Mouse (Mus musculus): ENCODE measurements at regions not wholly inside any gene's neighbourhood (a gene's known extent, or its start where the extent isn't known, plus 50 kb on each side); places are given as distances from the start of the nearest gene placed in this dataset.

DNA sequence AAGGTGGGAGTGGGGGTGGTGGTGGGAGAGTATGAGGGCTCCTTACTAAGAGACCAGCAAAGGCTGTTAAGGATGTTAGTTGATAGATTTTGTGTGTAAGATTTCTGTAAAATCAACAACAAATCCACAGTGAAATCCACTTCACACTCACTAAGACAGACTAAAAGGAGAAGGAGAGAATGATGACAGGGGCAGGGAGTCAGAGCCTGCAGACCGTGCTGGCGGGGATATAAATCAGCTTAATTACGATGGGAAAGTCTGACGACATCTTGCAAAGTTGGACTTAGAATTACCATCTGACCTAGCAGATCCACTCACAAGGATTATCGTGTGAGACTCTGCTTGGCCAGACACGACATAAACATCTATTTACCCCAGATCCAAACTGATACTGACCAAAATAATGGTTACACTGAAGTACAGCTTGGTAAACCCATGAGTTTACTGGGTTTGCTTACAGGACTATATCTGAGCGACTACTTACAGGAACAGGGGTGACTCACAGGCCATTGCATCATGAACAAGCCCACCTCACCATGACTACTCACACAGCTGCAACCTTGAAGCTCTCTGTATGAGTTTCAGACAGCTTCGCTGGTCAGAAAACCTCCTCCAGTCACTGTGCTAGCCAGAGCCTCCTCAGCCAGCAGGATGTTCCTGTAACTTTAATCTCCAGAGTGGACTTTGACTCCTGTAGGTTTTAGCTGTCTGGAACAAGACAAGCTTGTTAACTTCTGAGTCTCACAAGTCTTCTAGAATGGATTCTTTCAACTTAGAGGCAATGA lies 50.5 kb upstream of the Ednra start:
- no peak for DNase-seq

- DNase-seq: no peak
Measured at GRCm38 (mm10) chr8:77775526-77775925, 51.3 kb upstream of the Ednra start.

DNA sequence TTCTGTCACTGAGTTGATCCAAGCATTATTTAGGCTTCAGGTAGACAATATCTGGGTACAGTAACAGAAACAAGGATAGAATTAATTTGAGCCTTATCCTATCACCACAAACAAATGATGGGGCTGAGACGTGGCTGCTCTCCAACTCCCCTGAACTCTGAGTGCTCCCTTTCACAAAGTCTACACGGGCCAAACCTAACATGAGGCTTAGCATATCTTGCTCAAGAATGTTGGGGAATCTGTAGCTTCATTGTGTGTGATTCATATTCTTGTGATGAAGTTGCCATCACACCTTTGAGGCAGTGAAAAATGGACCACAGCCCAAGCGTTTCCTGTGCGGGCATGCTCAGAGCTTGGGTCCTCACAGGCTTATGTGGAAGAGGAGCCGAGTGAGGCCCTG lies 53.3 kb upstream of the Ednra start:
- DNase-seq: no peak

DNA sequence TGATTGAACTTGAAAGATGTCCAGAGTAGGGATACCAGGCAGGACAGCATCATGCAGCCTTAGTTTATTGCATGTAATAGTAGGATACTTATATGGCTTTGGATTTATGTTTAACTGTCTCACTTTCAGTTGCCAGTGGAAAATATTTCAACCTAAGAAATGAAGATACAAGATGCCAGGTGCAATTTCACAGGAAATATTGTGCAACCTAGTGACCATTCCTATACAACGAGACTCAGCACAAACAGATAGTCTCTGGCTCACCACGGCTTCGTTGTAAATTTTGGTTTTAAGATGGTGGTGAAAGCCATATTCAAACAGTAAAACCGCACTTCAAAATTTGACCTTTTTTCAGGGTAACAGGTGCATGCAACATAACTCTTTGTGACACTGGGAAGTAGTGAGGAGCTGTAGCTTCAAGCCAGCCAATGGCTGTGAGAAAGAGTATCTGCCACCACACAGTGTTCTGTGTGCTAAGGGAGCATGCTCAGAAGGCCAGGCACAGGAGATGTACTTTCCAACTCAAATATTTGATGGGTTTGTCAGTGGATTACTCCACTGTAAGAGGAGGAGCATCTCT lies 61.5 kb upstream of the Ednra start:
- DNase-seq: no peak

DNA sequence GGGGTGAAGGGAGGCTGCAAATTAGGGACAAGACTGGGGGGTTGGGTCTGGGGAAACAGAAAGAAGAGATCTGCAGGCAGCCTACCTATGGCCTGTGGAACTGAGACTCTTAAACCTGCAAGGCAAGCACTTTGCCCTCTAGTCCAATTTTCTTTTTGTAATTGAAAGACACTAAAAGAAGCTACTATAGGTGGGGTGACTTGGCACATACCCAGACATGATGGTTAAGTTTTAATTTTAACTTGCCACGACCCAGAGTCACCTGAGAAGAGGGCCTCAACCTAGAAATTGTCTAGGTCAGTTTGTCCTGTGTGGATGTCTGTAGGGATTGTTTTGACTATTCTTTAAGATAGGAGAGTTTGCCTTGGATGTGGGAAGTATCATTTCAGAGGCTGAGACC lies 70.6 kb upstream of the Ednra start:
- no peak for DNase-seq

DNA sequence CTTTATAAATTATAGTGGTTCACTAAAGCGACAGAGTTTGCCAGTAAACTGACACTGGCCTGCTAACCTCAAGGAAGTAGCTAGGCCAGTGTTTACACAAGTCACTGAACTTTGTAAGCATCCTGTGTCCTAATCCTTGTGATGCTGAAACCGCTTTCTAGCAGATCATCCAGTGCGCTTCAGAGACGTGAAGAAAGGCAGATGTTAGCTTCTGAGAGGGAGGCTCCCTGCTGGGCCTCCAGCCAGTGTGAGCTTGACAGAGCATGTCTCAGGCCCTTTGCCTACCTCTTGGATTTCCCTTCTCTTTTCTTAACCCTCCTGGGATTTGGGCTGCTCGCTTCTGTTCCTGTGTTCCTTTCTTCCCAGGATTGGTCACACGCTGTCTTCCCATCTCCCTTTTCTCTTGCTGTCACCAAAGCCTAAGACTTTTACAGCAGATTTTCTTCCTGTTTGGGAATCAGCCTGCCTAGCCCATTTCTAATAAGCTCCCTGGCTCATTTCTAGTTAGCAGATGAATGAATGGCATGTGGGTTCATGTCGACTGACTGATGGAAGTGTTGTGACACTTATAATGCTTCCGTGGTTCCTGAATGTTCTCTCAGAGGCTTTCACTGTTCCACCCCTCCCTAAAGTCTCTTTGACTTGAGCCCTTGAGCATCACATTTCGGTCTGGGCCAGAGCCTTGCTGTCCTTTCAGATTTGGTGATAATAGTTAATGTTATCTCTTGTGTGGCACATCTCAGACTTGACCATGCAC lies 79.1 kb upstream of the Ednra start:
- DNase-seq: no peak

DNA sequence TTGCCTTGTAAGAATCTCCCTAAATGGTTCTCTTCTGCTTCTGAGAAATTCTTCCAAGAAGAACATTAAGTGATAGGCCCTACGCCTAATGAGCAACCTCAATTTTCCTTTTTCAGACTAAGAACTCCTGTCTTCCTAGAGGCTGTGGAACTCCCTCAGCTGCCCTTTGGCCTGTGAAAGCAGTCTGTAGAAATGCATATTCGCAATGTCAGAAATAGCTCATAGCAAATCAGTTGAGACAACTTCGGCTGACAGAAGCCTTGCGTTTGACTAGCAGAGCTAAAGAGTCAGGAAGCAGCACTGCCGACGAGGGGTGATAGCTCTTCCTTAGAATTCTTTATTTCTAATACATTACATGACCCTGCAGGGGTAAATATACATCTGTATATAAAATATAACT lies 80.3 kb upstream of the Ednra start:
- DNase-seq: no peak

- no peak for DNase-seq
Measured at GRCm38 (mm10) chr8:77804956-77805355, 80.7 kb upstream of the Ednra start.

GRCm38 (mm10) chr8:77805657-77806056 lies 81.4 kb upstream of the Ednra start:
- DNase-seq: no peak

- DNase-seq: no peak
Measured at GRCm38 (mm10) chr8:77814796-77815647, 90.8 kb upstream of the Ednra start.

DNA sequence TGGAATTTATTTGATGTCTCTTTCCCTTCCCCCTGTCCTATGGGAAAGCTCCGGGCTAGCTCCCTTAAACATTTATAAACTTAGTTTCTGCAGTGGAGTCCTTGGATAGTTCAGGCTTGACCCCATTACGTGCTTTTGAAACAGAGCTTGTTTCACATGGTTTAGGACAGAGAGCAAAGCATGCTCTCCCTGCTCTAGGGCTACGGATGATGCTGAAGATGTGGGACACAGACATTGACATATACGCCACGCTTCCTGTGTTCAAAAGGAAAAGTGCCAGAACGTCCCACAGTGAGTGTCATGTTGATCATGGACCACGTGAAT lies 91.3 kb upstream of the Ednra start:
- no peak for DNase-seq

DNA sequence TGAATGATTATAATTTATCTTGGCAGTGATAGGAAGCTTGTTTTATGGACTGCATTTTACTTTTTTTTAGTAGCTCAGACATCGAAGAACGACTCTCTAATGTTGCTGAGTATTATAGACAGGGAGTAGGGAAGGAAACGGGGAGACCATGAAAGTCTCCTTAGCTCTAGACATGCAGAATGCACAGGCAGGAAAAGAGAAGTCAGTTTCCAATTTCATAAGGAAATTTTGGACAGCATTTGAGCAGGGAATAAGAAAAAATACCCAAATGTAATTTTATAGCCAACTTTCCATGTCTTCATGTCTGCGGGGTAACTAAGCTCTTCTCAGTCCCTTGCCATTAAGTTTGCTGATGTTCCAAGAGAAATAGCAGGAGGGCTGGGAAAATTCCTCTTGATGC lies 92.0 kb upstream of the Ednra start:
- no peak for DNase-seq

GRCm38 (mm10) chr8:77825786-77826185 lies 101.5 kb upstream of the Ednra start:
- no peak for DNase-seq

DNA sequence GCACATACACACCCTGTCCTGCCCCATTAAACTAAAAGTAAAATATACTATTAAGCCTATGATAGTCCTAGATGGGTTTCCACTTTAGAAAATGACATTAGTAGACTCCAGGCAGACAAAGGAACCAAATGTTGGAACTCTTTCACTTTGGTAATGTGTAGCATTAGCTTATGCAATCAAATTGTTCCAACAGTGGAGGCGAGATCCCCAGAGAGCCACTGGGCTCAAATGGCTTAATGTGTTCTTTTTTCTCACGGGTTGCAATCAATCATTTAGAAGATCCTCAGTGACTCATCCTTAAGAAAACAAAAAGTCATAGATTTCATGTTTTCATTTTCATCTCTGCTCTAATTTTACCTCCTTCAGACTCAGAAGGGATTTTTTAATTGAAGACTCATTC lies 102.0 kb upstream of the Ednra start:
- no peak for DNase-seq

- no peak for DNase-seq
Measured at GRCm38 (mm10) chr8:77828079-77828478, 103.8 kb upstream of the Ednra start.

DNA sequence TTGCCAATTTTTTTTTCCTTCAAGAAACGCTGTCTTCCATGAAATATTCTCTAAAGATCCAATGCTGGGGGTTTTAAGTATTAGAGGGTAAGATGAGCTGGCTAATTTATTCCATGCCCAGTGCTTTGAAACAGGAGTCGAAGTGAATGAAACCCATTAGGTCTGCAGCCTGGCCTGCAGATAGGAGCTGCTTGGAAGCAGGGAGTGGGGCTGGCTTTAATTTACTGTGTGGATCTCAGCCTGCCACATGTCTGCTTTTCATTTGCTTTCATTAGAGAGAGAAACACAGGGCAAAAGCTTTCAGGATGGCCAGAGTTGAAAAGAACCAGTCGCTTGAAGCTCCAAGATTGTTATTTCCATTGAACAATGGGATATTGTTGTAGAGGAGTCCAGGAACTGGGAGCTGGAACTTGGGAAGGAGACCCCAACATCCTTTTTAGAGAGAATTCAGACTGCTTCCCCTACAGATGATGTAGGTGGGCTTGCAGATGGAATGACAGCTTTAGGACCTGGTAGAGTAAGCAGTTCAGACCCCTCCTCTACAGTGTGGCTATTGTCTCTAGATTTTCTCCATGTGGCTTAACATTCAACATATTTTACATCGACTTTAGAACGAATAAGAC lies 105.0 kb upstream of the Ednra start:
- no peak for DNase-seq

DNA sequence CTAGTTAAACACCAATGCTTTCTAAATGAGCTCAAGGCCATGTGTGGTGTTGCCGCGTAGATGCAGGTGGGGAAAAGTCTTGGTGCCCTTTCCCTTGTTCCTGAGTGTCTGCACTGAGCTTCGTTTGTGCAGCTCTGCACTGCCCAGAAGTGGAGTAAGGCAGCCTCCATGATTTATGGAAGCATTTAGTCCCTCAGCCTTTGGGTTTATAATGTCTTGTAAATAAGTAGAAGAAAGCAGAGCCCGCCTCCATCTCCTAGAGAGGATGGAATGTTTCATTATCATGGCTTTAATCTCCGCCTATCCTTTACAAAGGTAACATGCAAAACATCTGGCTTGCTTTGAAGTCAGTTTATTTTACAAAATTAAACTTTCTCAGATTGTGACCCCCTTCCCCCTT lies 105.5 kb upstream of the Ednra start:
- no peak for DNase-seq

DNA sequence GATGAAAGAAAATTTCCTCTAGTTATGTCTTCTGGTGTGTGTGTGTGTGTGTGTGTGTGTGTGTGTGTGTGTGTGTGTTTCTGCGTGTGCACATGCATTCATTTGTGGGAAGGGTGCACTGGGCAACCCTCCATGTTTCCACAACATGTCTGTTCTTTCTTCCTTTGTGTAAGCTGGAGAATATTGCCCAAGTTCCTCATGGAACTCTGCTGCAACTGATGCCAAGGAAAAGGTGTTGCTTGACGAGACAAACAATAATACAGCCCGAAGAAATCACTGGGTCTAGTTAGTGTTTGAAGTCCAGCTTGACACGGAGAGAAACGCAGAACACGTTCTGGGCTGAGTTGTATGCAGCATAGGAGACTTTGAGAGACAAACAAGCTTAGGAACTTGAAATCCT lies 110.0 kb upstream of the Ednra start:
- DNase-seq: no peak

DNA sequence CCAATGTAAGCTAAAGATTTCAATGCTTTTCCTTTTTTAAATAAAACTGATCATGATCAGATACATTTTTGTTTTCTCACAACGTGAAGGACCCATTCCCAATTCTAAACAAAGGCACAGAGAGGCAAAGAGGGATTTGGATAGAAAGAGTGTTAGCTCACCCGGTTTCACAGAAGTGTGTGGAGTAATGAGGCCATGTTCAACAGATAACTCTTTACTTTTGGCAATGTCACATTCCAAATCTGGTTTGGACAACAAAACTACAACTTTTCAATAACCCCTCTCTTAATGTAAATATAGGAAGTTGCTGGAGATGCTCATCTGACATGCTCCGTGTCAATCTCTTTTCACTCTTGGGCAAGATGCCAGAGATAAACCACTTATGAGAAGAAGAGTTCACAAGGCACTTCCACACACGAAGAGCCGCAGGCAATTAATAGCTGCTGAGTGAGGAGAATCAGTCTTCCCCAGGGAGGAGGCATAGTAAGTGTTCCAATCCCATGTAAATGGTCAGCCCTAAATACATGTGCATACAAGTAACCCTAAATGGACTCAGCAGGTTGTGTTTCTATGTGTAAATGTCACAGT lies 112.7 kb upstream of the Ednra start:
- DNase-seq: no peak

DNA sequence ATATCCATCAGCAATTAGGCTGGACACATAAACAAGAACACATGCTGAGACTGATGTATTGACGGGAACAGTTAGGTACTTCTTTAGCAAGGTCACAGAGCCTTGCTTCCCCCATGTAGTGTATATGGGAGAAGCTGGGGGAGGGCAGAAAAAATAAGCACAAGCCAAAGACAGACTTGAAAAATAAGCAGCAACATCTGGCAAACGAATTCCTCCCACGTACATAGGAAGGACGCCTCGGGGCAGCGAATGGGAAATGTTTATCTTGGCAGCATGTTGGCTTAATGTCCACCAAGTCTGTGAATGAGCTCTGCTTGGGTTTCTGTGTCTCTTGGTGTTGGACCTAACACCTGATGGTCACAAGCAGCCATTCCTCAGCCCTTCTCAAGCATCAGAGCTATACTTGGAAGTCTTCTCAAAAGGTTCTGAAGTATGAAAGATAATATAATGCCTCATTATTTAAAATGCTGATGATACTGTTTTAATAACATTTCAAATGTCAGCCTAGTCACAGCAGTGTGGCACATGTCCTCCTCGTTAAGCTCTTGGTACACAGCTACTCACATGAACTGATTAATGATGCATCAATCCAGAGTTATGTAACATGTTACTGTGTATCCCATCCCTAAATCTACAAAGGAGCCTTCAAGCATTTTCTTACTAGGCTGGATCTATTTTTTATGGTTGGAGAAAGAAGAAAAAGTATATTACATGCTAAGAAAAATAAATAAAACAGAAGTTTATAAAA lies 118.3 kb upstream of the Ednra start:
- no peak for DNase-seq

DNA sequence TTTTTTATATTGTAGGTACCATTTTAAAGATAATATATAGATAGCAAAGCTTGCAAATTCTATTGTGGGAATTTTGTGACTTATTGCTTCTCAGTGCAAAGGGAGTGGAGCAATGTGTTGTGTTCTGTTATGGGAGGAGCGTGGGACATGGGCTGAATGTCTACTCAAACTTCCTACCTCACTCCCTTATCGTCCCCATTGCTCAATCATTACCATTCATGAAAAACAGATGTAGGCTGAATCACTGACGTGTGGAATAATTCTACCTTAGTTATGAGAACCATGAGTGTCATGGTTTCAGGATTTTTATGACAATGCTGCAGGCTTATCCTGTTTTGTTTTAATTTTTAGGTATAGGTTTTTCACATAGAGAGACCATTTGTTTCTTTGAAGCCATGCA lies 119.0 kb upstream of the Ednra start:
- DNase-seq: no peak

- no peak for DNase-seq
Measured at GRCm38 (mm10) chr8:77850523-77850922, 126.3 kb upstream of the Ednra start.
